Mouse (Mus musculus): ENCODE results near the gene Tns1.

- TF ChIP-seq EP300 (optimal IDR thresholded peaks at IDR 0.05) (no peak), CTCF (IDR thresholded peaks at IDR 0.05; ENCODE audit: low read depth) (no peak)
These were observed 65.5 kb downstream of the Tns1 start for GRCm38 (mm10) chr1:74058771-74059170.
